Mouse (Mus musculus) embryonic facial prominence, embryonic 14.5 days (tissue): ENCODE measurements around the gene A3galt2. TPM values are rescaled to one million over a fixed set of nuclear protein-coding genes. Genes with fewer than 3 reads are reported as not detected.
A peak's percentile ranks its signal among the peaks of the same experiment; 100 is the strongest.

Experiments used
- ATAC-seq: fragments of 200-750 bp; cut with Nextera tagmentation; 2 replicates; pipeline ENCODE4 v1.8.0; 2017; ENCODE audit warnings: low read depth, moderate number of reproducible peaks, moderate TSS enrichment
- DNase-seq: peaks from one replicate; pipeline ENCODE4 v3.0.0-alpha.2; 2015; ENCODE audit warnings: low spot score
- H3K27ac ChIP-seq: fragments of 300-500 bp; sonication (generic); replicated peaks from 2 replicates; pipeline ENCODE4 v1.5.1; 2014; ENCODE audit warnings: low read depth, mild to moderate bottlenecking, low read length, moderate library complexity
- H3K27me3 ChIP-seq: fragments of 300-500 bp; sonication (generic); replicated peaks from 2 replicates; pipeline ENCODE4 v1.6.1; 2014; ENCODE audit warnings: low read length; ENCODE audit not compliant: control insufficient read depth, insufficient read depth
- H3K36me3 ChIP-seq: fragments of 300-500 bp; sonication (generic); 2 replicates; pipeline ENCODE4 v1.6.1; 2014; ENCODE audit warnings: low read length, mixed read lengths; ENCODE audit not compliant: control insufficient read depth, insufficient read depth
- H3K4me1 ChIP-seq: fragments of 300-500 bp; sonication (generic); 2 replicates; pipeline ENCODE4 v1.6.1; 2014; ENCODE audit warnings: antibody characterized with exemption, low read length; ENCODE audit not compliant: control insufficient read depth, insufficient read depth
- H3K4me2 ChIP-seq: fragments of 300-500 bp; sonication (generic); 2 replicates; pipeline ENCODE4 v1.6.1; 2014; ENCODE audit warnings: low read depth, mild to moderate bottlenecking, low read length, moderate library complexity, mixed read lengths
- H3K4me3 ChIP-seq: fragments of 300-500 bp; sonication (generic); 2 replicates; pipeline ENCODE4 v1.5.1; 2014; ENCODE audit warnings: low read depth, mild to moderate bottlenecking, low read length
- H3K9ac ChIP-seq: fragments of 300-500 bp; sonication (generic); 2 replicates; pipeline ENCODE4 v1.6.1; 2014; ENCODE audit warnings: low read depth, mild to moderate bottlenecking, low read length, moderate library complexity, mixed read lengths
- H3K9me3 ChIP-seq: fragments of 300-500 bp; sonication (generic); 2 replicates; pipeline ENCODE4 v1.6.1; 2016; ENCODE audit warnings: low read length; ENCODE audit not compliant: control insufficient read depth
- WGBS: fragments of 180-500 bp; shearing (Covaris S2); extraction: QIAGEN DNeasy Blood & Tissue Kit; methylation state at CpG from one replicate; pipeline ENCODE4 v1.1.7; 2014; 5-methylcytosine and 5-hydroxymethylcytosine counted together
- polyA plus RNA-seq: library from polyadenylated mRNA; unstranded; fragments of >200 nt; fragmentation: Nextera tagmentation; extraction: Ambion mirVana; gene quantifications from 2 replicates; pipeline ENCODE4 v1.2.1, GENCODE M21; 2014

A3galt2 gene
- polyA plus RNA-seq, 1 experiment from 2014 or later, result 0.13 TPM

GRCm38 (mm10) chr4:128730271-128730670 is 24.9 kb upstream of the A3galt2 start:
- Histone ChIP-seq H3K27me3 (no peaks in the 10 kb centered on the region), H3K4me2 (peak overlapping the region; percentile 84), H3K27ac (peak overlapping the region; percentile 69; the same call in 1 of the 2 replicates), H3K4me1 (peaks cover 49% of the 10 kb centered on the region), H3K9ac (peak overlapping the region; percentile 89), H3K9me3 (no peaks in the 10 kb centered on the region), H3K4me3 (peak overlapping the region; percentile 68), H3K36me3 (peaks cover 5% of the 10 kb centered on the region; the same call in 1 of the 2 replicates)
- DNase-seq, result no peak
- no peak for ATAC-seq
- WGBS, result 59% methylated on average over 6 of the region's 6 CpGs

GRCm38 (mm10) chr4:128732794-128733193 is 22.4 kb upstream of the A3galt2 start:
- DNase-seq, result no peak
- H3K27me3 ChIP-seq, result no peaks in the 10 kb centered on the region
- 52% methylated on average over 5 of the region's 5 CpGs for WGBS
- H3K9ac ChIP-seq, result no peak overlapping the region
- no peak overlapping the region for H3K4me2 ChIP-seq
- peaks cover 13% of the 10 kb centered on the region; the same call in 1 of the 2 replicates for H3K36me3 ChIP-seq
- H3K4me1 ChIP-seq, result peaks cover 70% of the 10 kb centered on the region
- H3K9me3 ChIP-seq, result no peaks in the 10 kb centered on the region
- no peak for ATAC-seq
- no peak overlapping the region for H3K27ac ChIP-seq
- H3K4me3 ChIP-seq, result no peak overlapping the region

GRCm38 (mm10) chr4:128733496-128733895 is 21.7 kb upstream of the A3galt2 start:
- WGBS, result 40% methylated on average over 6 of the region's 6 CpGs
- Histone ChIP-seq H3K4me2 (no peak overlapping the region), H3K9me3 (no peaks in the 10 kb centered on the region), H3K27ac (no peak overlapping the region), H3K27me3 (no peaks in the 10 kb centered on the region), H3K36me3 (peaks cover 13% of the 10 kb centered on the region; the same call in 1 of the 2 replicates), H3K4me1 (peaks cover 77% of the 10 kb centered on the region), H3K4me3 (no peak overlapping the region), H3K9ac (peak overlapping the region; percentile 28; the same call in 1 of the 2 replicates)
- ATAC-seq (no peak), DNase-seq (no peak)

GRCm38 (mm10) chr4:128734217-128734616 is 20.9 kb upstream of the A3galt2 start:
- Histone ChIP-seq H3K9ac (0 out of 2 replicates have a peak overlapping the region, but pooled peaks have one; percentile 28), H3K4me1 (peaks cover 78% of the 10 kb centered on the region), H3K36me3 (peaks cover 13% of the 10 kb centered on the region; the same call in 1 of the 2 replicates), H3K4me2 (no peak overlapping the region), H3K27me3 (no peaks in the 10 kb centered on the region), H3K9me3 (no peaks in the 10 kb centered on the region), H3K27ac (peak overlapping the region; percentile 86), H3K4me3 (no peak overlapping the region)
- 13% methylated on average over 4 of the region's 5 CpGs for WGBS
- peak; percentile 51 for ATAC-seq
- DNase-seq, result peak; percentile 88

GRCm38 (mm10) chr4:128734721-128735671 is 20.2 kb upstream of the A3galt2 start:
- no peak overlapping the region for H3K4me3 ChIP-seq
- H3K27ac ChIP-seq, result peak overlapping the region; percentile 86
- no peak for ATAC-seq
- peaks cover 70% of the 10 kb centered on the region for H3K4me1 ChIP-seq
- 61% methylated on average over 18 of the region's 18 CpGs for WGBS
- peaks cover 13% of the 10 kb centered on the region; the same call in 1 of the 2 replicates for H3K36me3 ChIP-seq
- H3K9me3 ChIP-seq, result no peaks in the 10 kb centered on the region
- DNase-seq, result peak; percentile 54
- H3K27me3 ChIP-seq, result no peaks in the 10 kb centered on the region
- H3K4me2 ChIP-seq, result peak overlapping the region; percentile 24; the same call in 1 of the 2 replicates
- 0 out of 2 replicates have a peak overlapping the region, but pooled peaks have one; percentile 20 for H3K9ac ChIP-seq

GRCm38 (mm10) chr4:128737137-128737589 is 18.0 kb upstream of the A3galt2 start:
- 12% methylated on average over 6 of the region's 6 CpGs for WGBS
- Histone ChIP-seq H3K36me3 (peaks cover 18% of the 10 kb centered on the region; the same call in 1 of the 2 replicates), H3K4me2 (peak overlapping the region; percentile 32), H3K9me3 (no peaks in the 10 kb centered on the region), H3K4me1 (peaks cover 60% of the 10 kb centered on the region), H3K4me3 (no peak overlapping the region), H3K9ac (peak overlapping the region; percentile 53), H3K27ac (peak overlapping the region; percentile 86), H3K27me3 (no peaks in the 10 kb centered on the region)
- ATAC-seq (peak; percentile 54), DNase-seq (peak; percentile 84)

GRCm38 (mm10) chr4:128737825-128738610 is 17.1 kb upstream of the A3galt2 start:
- peak overlapping the region; percentile 32; the same call in 1 of the 2 replicates for H3K4me2 ChIP-seq
- peaks cover 66% of the 10 kb centered on the region for H3K4me1 ChIP-seq

GRCm38 (mm10) chr4:128740878-128741277 is 14.3 kb upstream of the A3galt2 start:
- Histone ChIP-seq H3K4me1 (peaks cover 40% of the 10 kb centered on the region), H3K4me2 (no peak overlapping the region), H3K36me3 (peaks cover 39% of the 10 kb centered on the region), H3K9me3 (no peaks in the 10 kb centered on the region), H3K27me3 (no peaks in the 10 kb centered on the region), H3K27ac (no peak overlapping the region), H3K9ac (no peak overlapping the region), H3K4me3 (no peak overlapping the region)
- no peak for DNase-seq
- ATAC-seq, result no peak
- WGBS, result 60% methylated on average over 1 of the region's 1 CpGs

More at GRCm38 (mm10) chr4:128737825-128738610, 17.1 kb upstream of the A3galt2 start:
- Histone ChIP-seq H3K36me3 (peaks cover 18% of the 10 kb centered on the region; the same call in 1 of the 2 replicates), H3K9me3 (no peaks in the 10 kb centered on the region), H3K4me3 (no peak overlapping the region), H3K9ac (0 out of 2 replicates have a peak overlapping the region, but pooled peaks have one; percentile 37), H3K27ac (peak overlapping the region; percentile 86), H3K27me3 (no peaks in the 10 kb centered on the region)
- peak; percentile 47 for ATAC-seq
- 38% methylated on average over 14 of the region's 14 CpGs for WGBS
- peak; percentile 76 for DNase-seq
